Mouse (Mus musculus) thymus, adult 2 months (tissue): ENCODE data around the gene Dock9.

Experiments
- CTCF ChIP-seq: fragments of 200-500 bp; IDR thresholded peaks from 2 replicates; pipeline ENCODE4 v1.5.1; 2012; ENCODE audit warnings: mild to moderate bottlenecking, control low read depth, low read length, moderate library complexity, borderline replicate concordance; ENCODE audit not compliant: control insufficient read depth, poor library complexity, insufficient read depth; ENCODE audit errors: extremely low read depth
- POLR2A ChIP-seq: fragments of 200-500 bp; IDR thresholded peaks from 2 replicates; pipeline ENCODE4 v1.6.1; 2012; ENCODE audit warnings: mild to moderate bottlenecking, low read length, control low read depth, moderate library complexity; ENCODE audit not compliant: control insufficient read depth, poor library complexity, insufficient read depth; ENCODE audit errors: extremely low read depth

DNA sequence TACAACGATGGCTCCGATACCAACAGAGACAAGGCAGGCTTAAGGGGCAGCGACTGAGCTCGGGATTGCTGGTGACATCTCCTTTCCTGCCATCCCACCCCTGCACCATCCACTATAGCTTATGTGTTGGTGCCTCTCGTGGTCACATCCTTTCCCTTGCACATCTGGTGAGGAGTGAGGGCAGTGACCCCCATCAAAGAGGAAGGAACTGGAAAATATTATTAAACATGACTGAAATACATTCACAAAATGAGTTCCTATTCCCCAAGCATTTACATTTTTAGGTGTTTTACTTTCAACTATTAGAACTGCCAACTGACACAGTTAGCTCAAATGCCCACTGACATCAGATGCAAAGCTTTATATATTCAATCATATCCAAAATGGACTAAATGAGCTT, 37.2 kb downstream of the Dock9 start:
- TF ChIP-seq POLR2A (no peak), CTCF (no peak)
